Mouse (Mus musculus) ES-E14 (cell line): ENCODE results near the gene Pld4.

Experiments used
- CHD2 ChIP-seq: IDR thresholded peaks from 2 replicates; pipeline ENCODE4 v1.6.1; 2014; ENCODE audit warnings: mild to moderate bottlenecking, low read depth, low read length, inconsistent platforms
- ZC3H11A ChIP-seq: IDR thresholded peaks from 2 replicates; pipeline ENCODE4 v1.6.1; 2012; ENCODE audit warnings: low read depth, mild to moderate bottlenecking, inconsistent platforms, low read length, borderline replicate concordance

DNA sequence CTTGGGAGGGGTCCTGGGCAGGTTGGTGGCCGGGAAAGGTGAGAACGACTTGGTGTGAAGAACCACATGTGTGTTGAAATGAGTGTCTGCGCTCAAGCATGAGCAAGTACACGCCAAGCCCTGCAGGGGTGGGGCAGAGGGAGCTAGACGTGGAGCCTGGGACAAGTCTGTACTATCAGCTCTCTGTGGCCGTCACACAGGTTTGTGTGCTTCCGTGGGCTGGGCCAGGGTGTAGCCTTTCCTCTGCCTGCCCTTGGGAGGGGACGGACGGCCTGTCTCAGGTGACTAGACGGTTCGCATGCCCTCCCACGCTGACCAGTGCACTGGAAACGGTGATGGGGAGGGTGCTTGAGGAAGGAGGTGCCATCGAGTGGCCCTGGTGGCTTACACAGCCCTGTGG, 29.6 kb upstream of the Pld4 start:
- TF ChIP-seq ZC3H11A, result no peak
- TF ChIP-seq CHD2, result no peak
